Mouse (Mus musculus) left cerebral cortex, postnatal 14 days (tissue): ENCODE measurements around the gene Nmi. TPM values are rescaled to one million over a fixed set of nuclear protein-coding genes. Genes with fewer than 3 reads are reported as not detected.
A peak's percentile ranks its signal among the peaks of the same experiment; 100 is the strongest.
"Not testable (repeated sequence)": the region's sequence is repeated elsewhere in the genome, so short reads cannot be mapped to it uniquely, and the experiment has no call there.

Experiments
- DNase-seq, 2 experiments: peaks; one replicate each; pipeline ENCODE4 v3.0.0; 2021 to 2022; ENCODE audit warnings: low spot score in 2 of 2, mixed read lengths in 1 of 2
- intact Hi-C: fragments of 180-260 bp; cut with DNase I; formaldehyde crosslinking; loops from one replicate; pipeline ENCODE4 v1.15.1; 2025
- long read RNA-seq, 2 experiments: library from polyadenylated mRNA; stranded (forward); transcript quantifications; one replicate each; pipeline ENCODE4 v2.0.0; 2021
- total RNA-seq, 2 experiments: library from RNA; stranded (reverse); gene quantifications; 2 replicates each; pipeline ENCODE4 v1.2.3; 2021

The Nmi gene
- total RNA-seq = 1 to 10 TPM in 1 of 2 experiments, under 1 TPM in 1; 0.99 to 2.0 TPM
- long read RNA-seq, experiment 1, partial matches to known transcripts = 0 of 2 reads
- long read RNA-seq, experiment 1, other reads (novel, unspliced or antisense) = 0 of 2 reads
- long read RNA-seq, experiment 2, partial matches to known transcripts = 0 of 3 reads
- long read RNA-seq, experiment 2, other reads (novel, unspliced or antisense) = 0 of 3 reads

DNA sequence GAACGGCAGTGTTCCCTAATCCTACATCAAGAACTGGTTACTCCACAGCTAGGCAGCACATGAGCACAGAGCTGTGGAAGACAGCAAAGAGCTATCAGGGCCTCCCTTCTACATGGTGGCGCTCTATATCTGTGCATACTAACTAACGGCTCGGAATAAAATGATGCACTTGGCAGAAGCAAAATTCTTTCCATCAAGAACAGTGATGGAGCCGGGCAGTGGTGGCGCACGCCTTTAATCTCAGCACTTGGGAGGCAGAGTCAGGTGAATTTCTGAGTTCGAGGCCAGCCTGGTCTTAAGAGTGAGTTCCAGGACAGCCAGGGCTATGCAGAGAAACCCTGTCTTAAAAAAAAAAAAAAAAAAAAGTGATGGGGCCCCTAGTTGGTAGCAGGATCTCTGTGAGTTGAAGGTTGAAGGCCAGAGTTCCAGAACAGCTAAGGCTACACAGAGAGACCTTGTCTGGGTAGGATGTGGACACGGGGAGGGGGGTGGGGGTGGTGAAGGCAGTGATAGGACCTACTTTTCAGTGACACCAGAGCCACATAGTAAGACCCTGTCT is at the start of gene Nmi:
Nmi (minus strand) TSS at position 85 of the 559 bp plus-strand sequence.
- intact Hi-C loops = loop anchor here (5.0 kb wide), 1 partner anchor 99 kb away; the partner anchor contains the start of gene Rif1
- DNase-seq = no peak

DNA sequence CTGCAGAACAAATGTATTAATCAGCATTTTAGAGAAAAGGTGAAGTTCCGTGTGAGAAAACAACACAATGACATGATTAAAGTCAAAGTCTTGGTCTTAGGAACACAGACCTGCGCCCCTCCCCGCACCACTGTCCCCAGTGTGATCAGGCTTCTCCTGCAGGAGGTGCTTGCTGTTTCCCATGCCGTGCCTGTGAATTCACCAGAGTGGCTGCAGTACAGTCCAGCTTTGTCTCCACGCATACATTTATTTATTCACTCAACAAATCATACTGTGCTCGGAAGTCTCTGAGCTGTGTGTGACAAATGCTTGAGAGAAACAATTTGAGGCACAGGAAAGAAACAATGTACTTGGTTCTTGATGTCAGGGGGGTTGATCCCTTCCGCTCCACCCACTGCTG is 43.1 kb upstream of the Nmi start:
- no peak for DNase-seq
- intact Hi-C loops = no loop called here

DNA sequence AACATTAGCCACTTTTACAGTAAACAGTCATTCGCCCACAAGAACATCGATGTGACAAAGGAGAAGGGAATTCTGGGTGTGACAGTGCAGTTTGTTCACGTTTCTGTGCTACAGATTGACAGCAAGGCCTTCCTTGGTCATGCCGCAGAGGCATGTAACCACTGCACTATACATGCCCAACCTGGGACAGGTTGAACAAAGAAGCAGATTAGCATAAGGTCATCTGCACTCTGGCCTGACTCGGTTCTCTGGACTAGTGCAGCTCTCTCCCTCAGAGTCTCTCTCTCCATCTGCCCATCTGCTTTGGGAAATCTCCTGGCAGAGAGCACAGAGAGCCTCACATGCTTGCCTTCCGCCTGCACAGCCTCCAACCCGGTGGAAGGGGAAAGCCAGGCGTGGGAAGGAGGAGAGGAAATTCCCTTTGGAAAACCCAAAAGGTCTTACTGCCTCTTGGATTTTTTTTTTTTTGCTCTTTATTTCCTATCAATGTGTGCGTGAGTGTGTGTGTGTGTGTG is 40.1 kb upstream of the Nmi start:
- intact Hi-C loops = no loop called here

DNA sequence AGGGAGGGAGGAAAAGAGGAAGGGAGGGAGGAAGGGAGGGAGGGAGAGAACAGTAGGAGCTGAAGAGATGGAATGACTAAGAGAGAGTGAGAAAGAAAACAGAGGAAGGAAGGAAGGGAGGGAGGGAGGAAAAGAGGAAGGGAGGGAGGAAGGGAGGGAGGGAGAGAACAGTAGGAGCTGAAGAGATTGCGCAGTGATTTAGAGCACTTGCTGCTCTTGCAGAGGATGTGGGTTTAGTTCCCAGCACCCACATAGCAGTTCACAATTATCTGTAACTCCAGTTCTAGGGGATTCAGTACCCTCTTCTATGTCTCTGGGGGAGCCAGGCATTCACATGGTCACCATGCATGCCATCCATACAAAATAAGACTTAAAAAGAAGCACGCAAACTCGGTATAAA is 38.5 kb upstream of the Nmi start:
- intact Hi-C loops, DNase-seq: not testable (repeated sequence)

More for the DNA sequence above, 40.1 kb upstream of the Nmi start:
- DNase-seq = peak in 1 of 2 experiments; percentile 5

DNA sequence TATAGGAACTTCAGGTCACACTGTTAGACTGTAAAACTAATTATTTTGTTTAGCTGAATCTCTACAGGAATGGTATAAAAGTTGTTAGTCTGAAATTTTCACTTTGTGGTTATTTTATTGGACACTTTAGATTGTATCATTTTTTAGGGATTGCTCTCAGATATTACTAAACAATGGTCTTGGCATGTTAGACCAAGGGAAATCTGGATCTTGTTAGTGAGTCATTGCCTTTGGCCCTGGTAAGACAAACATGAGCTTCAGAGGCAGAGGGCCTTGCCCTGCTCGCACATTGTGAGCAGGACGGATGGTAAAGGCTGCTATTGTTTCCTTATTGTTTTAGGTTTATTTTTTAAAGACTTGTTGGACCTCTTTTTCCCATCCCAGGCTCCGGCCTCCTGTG is 33.1 kb upstream of the Nmi start:
- no peak for DNase-seq
- intact Hi-C loops = no loop called here

DNA sequence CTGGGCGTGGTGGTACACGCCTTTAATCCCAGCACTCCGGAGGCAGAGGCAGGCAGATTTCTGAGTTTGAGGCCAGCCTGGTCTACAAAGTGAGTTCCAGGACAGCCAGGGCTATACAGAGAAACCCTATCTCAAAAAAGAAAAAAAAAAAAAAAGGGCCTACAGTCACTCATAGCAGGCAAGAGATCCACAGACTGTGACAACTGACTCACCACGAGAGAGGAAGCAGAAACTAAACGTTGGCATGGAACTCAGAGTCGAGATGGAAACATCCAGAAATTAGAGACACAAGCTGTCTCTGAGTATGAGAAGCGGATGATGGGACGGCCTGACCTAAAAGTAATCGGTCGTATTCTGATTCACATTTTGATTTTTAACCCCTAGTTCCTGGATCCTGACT is 29.0 kb upstream of the Nmi start:
- intact Hi-C loops, DNase-seq: not testable (repeated sequence)

DNA sequence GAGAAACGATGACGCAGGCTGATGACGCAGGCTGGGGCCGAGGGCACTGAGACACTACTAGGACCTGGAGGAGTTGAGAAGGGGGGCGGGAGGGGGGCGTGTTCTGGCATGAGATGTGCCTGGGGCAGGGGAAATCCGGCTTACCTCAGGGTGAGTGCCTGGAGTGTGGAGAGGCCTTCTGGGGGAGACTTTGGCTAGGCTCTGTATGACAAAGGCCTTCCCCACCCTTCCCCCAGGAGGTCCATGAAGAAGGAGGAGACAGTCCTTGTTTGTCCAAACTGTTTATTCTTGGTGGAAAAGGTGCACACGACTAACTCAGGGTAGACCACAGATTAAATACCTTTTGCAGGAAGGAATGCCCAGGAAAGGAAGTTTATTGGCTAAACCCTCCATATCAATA is 28.2 kb upstream of the Nmi start:
- intact Hi-C loops = no loop called here
- no peak for DNase-seq

DNA sequence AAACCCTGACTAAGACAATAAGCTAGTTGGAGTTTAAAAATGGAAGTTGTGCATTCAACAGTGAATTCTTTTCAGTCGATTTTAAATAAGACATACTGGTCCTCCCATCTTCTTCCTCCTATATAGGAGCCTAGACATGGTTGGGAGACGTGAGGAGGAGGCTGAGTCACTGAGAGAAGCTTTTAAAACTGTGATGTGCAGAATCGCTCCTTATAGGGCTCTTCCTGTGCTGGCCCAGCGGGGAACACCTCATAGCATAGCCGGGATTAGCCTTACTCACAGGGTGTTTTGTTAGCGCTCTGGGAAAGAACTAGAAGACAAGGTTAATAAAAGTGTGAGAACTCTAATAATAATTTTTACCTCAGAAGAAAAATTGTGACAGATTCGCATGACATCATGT is 26.7 kb upstream of the Nmi start:
- no peak for DNase-seq
- intact Hi-C loops = no loop called here

DNA sequence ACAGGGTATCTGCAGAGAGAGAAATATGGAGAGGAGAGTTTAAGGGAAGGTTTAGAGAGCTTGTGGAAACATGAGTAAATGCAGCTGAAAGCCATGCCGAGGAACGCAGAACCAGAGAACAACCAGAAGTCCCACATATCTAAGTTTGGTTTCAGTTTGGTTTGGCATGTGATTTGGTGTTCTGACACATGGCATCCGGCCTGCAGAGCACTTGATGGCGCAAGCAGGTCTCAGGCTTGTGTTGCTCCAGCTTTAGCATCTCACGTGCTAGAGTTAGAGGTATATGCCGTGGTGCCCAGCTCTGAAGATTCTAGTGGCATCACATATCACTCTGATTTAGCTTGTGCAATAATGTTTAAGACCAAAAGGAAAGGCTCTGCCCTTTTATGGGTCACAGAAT is 18.2 kb upstream of the Nmi start:
- intact Hi-C loops = no loop called here
- DNase-seq = no peak

DNA sequence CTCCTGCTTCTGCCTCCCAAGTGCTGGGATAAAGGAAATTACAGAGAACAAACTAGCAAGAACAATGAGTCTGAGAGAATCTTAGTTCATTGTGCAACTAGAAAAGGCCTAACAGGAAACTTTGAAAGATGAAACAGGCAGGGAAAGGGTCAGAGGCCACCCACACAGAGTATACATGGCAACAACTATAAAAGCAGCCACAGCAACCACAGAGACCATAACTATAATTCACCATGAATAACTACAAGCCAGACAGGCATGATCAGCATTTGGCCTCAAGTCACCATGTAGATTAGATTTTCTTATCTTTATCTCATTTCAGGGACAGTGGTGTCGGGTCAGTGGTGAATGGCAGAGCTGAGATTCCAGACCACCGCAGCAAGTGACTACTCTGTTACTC is 16.3 kb upstream of the Nmi start:
- DNase-seq = no peak
- intact Hi-C loops = no loop called here

DNA sequence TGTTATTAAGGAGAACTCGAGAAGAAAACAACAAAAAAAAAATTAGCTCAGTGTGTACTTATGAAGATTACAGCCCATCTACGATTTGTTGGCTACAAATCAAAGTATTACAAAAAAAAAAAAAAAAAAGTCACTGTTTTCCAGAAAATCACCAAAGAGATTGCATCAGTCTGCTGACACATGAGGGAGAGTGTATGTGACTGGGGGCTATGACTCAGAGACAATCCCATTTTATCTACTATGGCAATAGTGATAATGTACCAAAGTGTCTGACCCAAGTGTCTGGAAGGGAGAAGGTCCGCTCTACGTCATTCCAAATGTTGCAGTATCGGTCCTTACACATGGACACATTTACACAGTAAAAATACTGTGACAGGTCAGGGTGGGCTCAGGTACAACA is 13.4 kb upstream of the Nmi start:
- intact Hi-C loops = no loop called here
- no peak for DNase-seq

DNA sequence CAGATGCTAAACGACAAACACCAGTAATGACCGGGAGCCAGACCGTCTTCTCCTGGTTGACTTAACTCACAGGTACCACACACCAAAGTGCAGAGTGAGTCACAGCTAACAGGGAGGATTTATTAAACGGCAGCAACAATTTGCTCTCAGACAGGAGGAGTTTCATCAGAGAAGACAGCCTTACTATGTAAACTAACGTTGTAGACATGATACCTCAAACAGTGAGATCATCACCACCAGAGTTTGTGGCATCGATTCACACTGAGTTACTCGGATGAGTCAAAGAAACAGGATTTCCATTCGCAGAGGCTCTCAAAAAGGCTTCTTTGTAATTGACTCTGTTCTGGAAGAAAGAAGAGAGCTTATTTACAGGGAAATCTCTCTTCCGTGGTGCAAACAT is 12.9 kb upstream of the Nmi start:
- no peak for DNase-seq
- intact Hi-C loops = no loop called here

DNA sequence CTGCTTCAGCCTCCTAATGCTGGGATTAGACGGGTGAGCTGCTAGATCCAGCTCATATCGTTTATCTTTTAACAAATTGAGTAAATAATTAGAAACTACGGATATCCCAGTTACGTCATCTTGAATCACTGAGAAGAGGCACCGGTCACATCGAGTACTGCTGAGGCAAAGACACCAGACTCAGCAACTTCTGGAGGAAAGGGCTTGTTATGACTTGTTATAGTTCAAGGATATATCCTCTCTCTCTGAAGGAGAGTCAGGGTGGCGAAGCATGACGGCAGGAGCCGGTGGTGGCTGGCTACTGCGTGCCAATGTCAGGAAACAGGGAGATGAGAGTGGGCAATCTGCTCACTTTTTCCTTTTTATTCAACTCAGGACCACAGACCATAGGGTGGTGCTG is 11.9 kb upstream of the Nmi start:
- no peak for DNase-seq
- intact Hi-C loops = no loop called here

DNA sequence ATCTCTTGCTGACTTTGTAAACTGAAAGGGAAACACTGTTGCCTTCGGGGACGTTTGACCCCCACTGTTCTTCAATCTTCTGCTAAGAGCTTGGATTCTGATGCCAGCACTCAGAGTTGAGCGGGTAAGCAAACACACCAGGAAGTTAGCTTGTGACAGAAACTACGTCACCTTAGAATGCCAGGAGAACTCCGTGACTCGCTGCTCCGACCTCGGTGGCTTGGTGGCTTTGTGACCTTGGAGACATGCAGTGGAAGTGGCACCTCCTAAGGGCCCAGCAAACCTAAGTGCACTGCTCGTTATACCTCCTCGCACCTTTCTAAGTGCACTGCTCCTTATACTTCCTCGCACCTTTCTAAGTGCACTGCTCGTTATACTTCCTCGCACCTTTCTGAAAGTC is 9.0 kb upstream of the Nmi start:
- intact Hi-C loops = no loop called here
- DNase-seq = no peak

DNA sequence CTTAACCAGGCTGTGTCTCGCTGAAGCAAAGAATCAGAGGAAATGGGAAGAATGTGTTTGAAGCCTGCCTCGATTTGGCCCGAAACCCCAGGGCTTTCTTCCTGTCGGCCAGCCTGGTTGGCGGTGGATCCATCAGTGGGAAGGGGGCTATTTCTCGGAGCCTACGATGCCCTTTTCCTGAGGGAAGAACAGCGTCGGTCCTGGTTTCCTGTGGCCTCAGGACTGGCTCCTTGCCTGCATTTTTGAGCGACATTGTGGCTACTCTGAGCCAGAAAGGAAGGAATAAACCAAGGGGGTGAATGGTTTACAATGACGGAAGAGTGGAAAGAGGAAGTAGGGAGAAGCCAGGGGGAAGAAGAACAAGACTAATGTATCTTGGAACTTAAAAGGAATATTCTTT is 8.3 kb upstream of the Nmi start:
- intact Hi-C loops = no loop called here
- no peak for DNase-seq

DNA sequence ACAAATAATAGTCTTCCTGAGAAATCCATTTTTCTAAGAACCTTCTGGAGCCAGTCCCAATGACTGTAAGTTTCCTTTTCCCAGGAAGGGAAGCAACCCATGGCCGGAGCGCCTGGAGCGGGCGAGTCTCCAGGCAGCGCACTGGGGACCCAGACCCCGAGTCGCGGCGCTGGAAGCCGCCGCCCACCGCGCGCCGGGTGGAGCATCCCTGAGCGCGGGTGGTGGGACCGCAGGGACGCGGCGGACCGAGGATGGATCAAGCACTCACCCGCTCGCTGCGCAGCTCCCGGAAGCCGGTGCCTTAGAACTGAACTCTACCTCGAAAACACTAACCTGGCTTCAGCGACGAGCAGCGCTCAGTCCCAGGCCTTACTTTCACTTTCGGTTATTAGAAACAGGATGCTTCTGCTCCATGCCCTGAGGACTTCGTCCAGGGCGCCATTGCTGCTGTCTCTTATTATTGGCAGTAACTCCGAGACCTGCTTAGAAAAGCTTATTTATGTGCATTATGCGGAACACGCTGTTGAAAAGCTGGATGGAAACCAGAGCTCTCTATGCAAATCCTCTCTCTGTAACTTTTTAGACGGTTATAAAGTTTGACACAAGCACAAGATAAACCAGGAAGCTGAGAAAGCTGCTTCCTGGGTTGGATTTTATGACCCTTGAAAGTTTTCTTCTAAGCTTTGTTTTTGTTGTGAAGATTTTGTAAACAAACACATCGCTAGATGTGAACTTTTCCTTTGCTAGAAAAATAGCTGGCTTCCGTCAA is 469 bp downstream of the Nmi start:
- DNase-seq = peak in 1 of 2 experiments; percentile 3
- intact Hi-C loops = loop anchor here (5.0 kb wide), 1 partner anchor 99 kb away; the partner anchor contains the start of gene Rif1

DNA sequence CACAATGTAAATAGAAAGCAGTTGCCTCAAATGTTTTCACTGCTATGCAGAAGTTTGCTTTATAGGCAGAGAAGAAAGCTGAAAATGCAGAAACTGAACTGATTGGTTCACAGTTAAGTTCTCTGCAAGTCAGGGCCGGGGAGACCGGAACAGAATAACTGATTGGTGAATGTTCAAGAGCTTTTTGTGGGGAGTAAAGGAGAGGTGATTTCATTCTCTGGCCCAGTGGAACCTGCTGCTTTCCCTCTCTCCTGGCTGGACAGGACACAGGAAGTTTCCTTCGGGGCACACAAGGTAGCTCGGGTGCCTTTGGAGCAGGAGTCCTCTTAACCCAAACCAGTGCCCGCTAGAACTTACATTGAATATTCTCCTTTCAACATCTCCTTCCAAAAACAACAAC is 1.2 kb downstream of the Nmi start:
- intact Hi-C loops = loop anchor here (5.0 kb wide), 1 partner anchor 100 kb away; the partner anchor contains the start of gene Rif1

DNA sequence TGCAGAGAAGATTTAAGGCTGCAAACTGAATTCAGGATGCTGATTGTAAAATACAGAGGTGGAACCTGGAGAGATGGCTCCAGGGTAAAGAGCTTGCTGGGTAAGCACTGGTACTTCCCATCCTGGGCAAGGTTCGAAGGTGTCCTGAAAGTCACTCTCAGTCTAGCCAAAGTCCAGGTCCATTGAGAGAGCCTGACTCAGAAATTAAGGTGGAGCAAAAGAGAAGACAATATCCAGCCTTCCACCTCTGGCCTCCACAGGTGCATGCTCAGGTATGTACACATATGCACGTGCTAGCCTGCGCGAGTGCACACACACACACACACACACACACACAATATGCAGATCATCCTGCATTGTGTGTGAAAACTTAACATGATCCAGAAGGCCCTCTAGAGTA is 2.4 kb downstream of the Nmi start:
- intact Hi-C loops = loop anchor here (5.0 kb wide), 1 partner anchor 101 kb away; the partner anchor contains the start of gene Rif1

More for the DNA sequence above, 1.2 kb downstream of the Nmi start:
- DNase-seq = no peak

DNA sequence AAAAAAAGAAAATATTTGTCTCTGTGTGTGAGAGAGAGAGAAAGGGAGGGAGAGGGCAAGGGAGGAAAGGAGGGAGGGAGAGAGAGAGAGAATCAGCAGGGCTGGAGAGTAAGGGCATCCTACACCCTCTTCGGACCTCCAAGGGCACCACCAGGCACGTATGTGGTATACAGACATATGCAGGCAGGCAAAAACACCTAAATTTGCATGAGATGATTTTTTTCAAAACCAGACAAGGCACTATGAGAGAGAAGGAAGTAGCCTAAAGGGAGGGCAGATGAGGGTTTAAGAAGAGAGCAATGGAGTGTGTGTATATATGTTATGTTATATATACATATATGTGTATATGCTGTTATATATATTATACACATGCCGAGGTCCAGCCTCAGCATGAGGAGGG is 6.0 kb downstream of the Nmi start:
- no peak for DNase-seq
- intact Hi-C loops = no loop called here

More for the DNA sequence above, 2.4 kb downstream of the Nmi start:
- DNase-seq = no peak

DNA sequence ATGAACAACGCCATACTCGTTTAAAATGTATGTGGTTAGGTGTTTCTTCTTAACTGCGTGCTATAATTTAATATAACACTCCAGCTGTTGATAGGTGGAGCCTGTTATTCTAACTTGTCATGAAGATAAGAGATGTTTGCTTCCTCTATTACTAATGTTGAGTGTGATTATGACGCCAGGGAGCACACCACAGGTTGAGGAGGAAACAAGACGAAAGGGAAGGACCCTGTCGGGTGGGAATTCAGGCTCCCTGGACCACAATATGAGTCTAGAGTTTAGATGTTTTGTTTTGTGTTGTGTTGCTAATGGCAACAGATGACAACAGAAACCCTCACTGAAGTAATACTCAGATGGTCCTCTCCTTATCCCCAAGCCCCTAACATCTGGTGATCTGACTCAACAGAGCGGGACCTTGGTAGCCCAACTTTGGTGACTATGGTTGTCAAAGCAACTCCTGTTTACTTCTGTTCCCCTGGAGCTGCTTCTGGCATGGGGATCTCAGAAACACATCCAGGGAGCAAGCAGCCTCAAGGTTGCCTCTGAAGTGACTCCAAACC is 19.6 kb downstream of the Nmi start:
- DNase-seq = no peak
- intact Hi-C loops = no loop called here
